Mouse (Mus musculus) inflammation-experienced regulatory T-cells, adult 6 months (primary cell): ENCODE data around the gene Krt80. TPM values are rescaled to one million over a fixed set of nuclear protein-coding genes. Genes with fewer than 3 reads are reported as not detected.

Source experiments
- ATAC-seq: one replicate; pipeline ENCODE4 v1.8.0; 2017
- polyA plus RNA-seq, 3 experiments: library from polyadenylated mRNA; unstranded; fragments of 100-300 nt; shearing (Covaris generic); gene quantifications; one replicate each; pipeline ENCODE4 v1.2.1; 2017

Krt80 gene
- polyA plus RNA-seq, 3 experiments from 2014 or later, result 0.16 TPM; not detected in 2

DNA sequence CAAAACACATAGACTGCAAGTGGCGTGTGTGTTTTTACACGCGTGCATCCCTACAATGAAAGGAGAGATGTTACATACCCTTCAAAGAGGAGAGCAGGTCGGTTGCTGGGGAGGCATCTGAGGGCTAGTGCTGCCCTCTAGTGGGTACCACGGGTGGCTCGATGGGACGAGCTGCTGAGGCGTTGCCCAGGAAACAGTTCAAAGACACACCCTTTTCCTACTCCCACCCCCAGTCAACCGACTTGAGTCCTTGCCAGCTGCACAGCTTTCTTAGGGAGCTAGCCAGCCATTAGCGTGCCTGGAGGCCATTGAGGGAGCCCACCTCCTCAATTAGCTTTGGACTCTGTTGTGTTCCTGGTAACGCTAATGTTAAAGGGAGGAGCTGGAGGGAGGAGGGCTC is 54.1 kb downstream of the Krt80 start:
- ATAC-seq, result peak; percentile 96

DNA sequence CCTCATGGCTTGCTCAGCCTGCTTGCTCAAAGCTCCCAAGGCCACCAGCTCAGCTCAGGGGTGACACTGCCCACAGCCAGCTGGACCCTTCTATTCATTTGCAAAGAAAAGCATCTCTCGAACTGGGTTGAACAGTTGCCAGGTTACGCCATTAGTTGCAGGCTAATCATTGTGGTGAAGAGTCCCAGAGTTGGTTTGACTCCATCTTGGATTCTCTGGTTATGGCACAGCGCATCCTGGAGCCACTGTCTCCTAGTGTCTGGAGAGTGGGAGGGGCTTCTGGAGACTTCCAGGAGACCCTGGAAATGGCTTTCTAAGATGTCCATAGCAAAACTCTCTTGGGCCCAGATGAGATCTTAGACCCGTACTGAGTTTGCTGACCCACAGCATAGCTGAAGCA is 54.6 kb downstream of the Krt80 start:
- no peak for ATAC-seq

DNA sequence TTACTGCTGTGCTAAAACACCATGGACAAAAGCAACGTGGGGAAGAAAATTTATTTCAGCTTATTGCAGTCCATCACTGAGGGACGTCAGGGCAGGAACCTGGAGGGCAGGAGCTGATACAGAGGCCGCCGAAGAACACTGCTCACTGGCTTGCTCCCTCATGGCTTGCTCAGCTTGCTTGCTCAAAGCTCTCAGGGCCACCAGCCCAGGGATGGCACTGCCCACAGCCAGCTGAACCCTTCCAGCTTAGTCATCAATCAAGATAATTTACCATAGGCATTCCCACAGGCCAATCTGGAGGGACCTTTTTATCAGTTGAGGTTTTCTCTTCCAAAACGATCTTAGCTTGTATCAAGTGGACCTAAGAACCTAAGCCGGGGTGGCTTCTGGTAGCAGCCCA is 58.0 kb downstream of the Krt80 start:
- ATAC-seq, result no peak

DNA sequence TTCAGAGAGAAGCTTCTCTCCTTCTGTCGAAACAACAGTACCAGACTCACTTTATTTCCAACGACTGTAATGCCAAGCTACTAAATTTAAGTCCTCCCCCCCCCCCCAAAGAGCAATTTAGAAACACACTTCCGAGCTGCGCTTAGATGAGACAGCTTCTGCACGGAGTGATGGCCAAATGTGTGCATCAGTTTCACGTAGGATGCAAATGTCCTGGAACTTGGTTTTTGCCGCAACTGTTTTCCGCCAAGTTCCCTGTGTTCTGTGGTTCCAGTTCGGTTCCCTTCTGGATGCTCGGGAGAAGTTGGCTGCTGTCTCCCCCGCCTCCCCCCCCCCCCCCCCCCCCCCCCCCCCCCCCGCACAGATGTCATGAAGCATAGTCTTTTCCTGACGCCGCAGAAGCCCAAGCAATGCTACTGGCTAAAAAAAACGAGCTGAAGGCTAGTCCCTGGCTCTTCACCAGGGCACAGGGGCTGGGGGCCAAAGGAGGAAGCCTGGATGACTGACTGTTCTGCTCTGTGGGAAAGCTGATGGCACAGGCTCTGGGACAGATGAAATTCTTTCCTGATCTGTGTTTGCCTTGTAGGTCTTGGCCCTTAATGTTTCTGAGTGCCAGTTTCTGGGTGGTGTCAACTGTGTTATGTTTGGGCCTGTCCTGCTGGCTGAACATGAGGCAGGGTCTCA is 58.7 kb downstream of the Krt80 start:
- no peak for ATAC-seq

DNA sequence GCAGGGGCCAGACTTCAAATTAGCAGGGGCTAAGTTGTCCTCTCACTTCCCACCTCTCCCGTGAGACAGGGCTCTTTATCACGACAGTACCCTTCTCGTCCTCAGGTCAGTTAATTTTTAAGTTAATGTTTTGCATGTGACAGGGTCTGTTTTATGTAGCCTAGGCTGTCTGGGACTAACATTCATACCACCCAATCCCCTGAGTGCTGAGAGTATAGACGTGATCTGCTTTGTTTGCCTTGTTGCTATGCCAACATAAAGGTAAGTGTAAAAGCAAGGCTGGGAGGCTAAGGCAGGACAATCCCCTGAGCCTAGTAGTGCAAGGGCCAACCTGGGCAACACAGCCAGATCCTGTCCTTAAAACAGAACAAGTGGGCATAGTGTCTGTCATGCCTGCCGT is 60.5 kb downstream of the Krt80 start:
- ATAC-seq, result no peak

DNA sequence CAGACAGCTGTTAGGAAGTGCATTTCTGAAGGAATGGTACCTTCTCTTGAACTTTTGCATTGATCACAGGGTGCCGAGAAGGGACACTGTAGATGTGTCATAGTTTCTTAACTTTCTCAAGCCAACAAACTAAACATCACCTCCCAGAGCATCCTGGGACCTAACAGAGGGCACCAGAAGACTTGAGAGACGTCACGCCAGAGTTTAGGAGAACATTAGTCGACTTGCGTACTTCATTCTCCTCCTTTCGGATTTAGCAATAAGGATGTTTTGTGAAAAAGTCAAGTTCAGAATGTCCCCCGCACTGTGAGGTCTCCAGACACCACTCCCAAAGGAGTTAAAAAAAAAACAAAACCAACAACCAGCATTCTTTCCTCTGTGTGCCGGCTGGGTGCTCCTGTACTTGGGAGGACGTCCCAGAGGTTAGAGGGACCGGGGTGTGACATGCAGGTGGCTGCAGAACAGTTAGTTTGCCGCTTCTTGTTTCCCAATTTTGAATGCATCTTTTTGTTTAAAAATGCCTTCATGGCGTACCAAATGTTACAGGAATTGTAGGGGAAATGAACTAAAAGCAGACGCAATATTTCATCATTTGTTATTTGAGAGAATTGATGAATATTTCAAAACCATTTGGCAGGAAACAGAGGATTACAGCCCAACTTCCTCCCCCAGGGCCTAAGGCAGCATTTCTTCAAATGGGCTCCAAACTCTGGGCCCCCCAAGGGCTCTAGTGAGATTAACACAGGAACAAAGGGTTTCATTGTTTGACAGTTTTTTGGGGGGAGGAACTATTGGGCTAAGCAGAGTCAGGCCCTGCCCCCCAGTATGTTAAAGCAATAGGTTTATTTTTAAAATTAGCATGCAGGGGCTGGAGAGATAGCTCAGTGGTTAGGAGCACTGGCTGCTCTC is 61.3 kb downstream of the Krt80 start:
- ATAC-seq, result no peak

DNA sequence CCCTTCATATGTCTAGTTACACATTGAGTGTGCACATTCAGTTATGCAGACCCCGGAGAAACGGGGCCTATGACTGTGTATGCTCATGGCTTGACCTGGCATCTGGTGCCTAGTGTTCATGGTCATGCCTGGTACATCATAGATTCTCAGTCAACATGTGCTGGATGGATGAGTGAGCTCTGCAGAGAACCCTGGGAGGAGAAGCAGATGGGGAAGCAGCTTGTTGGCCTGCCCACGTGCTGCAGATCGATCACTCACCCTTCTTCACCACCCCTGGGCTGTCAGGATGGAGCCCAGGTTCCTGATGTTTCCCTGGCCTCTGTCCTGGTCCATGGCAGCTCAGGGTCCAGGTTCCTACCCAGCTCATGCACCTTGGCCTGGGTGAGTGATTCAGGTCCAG is 63.5 kb downstream of the Krt80 start:
- ATAC-seq, result no peak

DNA sequence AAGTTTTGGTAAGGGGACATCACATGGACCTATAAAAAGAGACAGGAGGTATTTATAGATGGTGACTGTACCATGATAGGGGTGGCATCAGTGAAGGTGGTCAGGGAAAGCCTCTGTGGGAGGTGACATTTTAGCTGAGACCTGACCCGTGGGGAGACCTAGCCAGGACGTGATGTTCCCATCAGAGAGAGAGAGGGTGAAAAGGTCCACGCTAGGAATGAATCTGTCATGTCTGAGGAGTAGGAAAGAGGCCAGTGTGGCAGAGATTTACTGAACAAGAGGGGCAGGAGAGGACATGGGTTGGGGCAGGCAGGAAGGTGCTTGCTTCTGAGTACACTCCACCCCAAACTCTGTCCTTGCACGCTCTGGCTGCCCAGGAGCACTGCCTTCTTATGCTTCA is 66.1 kb downstream of the Krt80 start:
- no peak for ATAC-seq

DNA sequence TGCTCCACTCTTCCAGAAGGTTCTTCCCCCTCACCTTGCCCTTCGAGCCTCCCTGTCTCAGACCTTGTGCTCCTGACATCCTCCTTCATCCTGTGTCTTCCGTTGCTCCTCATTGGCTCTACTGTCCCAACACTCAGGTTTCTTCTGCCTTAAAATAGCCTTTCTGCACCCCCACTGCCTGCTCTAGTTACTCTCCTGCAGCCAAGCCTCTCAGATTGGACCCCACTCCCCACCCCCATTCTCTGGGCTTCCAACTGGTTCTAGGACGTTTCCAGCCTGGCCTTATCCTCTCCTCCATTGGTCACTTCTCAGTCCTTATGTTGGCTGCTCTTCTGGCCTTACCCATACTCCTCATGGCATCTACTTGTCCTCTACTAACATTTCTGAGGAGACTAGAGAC is 67.8 kb downstream of the Krt80 start:
- ATAC-seq, result no peak

DNA sequence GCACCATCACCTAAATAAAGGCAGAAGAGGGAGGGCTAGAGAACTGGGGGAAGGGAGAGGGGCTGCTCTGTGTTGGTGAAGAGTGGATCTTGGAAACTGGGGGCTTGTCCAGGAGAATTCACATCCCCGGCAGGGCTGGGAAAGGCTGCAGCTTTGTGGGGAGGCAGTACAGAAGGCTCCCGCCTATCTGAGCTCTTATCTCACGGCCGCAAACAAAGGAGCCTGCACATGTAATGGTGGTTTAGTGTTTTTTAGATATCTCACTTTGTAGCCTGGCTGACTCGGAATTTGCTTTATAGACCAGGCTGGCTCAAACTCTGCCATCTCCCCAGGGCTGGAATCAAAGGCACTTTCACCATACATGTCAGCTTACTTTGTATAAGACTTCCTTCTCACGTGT is 69.8 kb downstream of the Krt80 start:
- no peak for ATAC-seq

DNA sequence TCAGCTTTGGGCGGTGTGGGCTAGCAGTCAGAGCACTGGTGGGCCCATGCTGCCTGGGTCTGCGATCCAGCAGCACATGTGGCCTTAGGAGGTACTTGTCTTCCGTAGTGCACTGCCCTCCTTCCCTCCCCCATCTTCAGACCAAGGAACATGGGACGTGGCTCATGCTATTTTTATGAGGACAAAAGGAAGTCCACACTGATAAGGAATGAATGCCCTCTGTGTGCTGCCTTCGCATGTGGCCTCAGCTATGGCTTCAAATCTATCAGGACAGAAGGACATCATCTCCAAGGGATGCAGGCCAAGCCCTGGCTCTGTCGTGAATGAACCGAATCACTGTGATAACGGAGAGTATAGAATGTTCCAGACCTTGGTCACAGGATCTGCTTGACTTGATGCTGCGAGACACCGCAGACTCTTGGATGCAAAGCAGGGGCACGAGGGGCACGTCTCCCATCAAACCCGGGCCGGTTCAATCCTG is 70.4 kb downstream of the Krt80 start:
- ATAC-seq, result no peak

DNA sequence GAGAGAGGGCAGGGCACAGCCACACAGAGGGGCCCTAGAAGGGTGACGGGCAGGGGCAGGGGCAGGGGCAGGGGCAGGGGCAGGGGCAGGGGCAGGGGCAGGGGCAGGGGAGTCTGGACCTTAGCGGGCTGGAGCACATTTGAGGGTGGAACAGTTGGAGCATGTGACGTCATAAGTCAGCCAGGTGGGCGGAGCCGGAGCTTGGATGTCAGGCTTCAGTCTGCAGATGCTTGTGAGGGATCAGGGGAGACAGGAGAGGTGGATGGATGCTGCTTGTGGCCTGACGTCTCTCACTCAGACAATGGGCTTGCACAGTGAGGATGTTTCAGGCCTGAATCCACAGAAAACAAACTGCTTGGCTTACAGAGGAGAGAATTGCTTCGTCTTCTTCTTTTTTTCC is 71.4 kb downstream of the Krt80 start:
- no peak for ATAC-seq

DNA sequence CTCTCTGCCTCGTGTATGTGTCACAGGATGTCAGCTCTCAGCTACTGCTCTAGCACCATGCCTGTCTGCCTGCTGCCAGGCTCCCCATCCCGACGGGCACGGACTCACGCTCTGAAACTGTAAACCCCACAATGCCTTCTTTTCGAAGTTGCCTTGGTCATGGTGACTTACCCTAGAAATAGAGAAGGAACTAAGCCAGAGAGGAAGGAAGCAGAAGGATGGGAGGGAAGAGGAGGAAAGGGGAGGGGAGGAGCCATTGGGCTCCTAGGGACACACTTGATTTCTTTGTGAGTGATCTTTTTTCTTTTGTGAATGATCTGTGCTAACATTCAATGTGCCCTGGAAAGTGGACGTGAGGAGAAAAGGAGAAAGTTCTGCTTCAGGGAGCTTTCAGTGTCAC is 72.0 kb downstream of the Krt80 start:
- no peak for ATAC-seq

Other genes with a start within 250 kb of the Krt80 start
- 1 to 10 TPM in 1 of 3 experiments, under 1 TPM in 1, not detected in 1; 0.86 to 1.9 TPM for gene Acvrl1, start 241.6 kb downstream of the Krt80 start, polyA plus RNA-seq
- gene Acvr1b, start 196.1 kb downstream of the Krt80 start, polyA plus RNA-seq, result 1 to 10 TPM in 2 of 3 experiments, under 1 TPM in 1; 0.53 to 4.0 (median 3.6) TPM
- gene Grasp, start 146.0 kb downstream of the Krt80 start, polyA plus RNA-seq, result under 1 TPM; 0.18 to 0.50 (median 0.28) TPM
- gene Nr4a1, start 115.9 kb downstream of the Krt80 start, polyA plus RNA-seq, result 10 to 100 TPM; 46.4 to 73.4 (median 68.3) TPM
- gene Atg101, start 85.9 kb downstream of the Krt80 start, polyA plus RNA-seq, result 10 to 100 TPM; 39.9 to 53.6 (median 47.8) TPM
- gene 6030408B16Rik, start 77.0 kb downstream of the Krt80 start, polyA plus RNA-seq, result under 1 TPM in 1 of 3 experiments, not detected in 2; 0.70 TPM
- gene Krt7, start 40.9 kb upstream of the Krt80 start, polyA plus RNA-seq, result under 1 TPM in 1 of 3 experiments, not detected in 2; 0.09 TPM
- 1 to 10 TPM in 1 of 3 experiments, under 1 TPM in 2; 0.36 to 1.6 (median 0.87) TPM for gene Krt87, start 68.6 kb upstream of the Krt80 start, polyA plus RNA-seq
- not detected for gene Krt88, start 77.6 kb upstream of the Krt80 start, polyA plus RNA-seq
- gene Krt81, start 93.6 kb upstream of the Krt80 start, polyA plus RNA-seq, result not detected
- gene Krt86, start 103.3 kb upstream of the Krt80 start, polyA plus RNA-seq, result under 1 TPM in 1 of 3 experiments, not detected in 2; 0.21 TPM
- gene Krt83, start 121.3 kb upstream of the Krt80 start, polyA plus RNA-seq, result 10 to 100 TPM in 2 of 3 experiments, 1 to 10 TPM in 1; 5.2 to 26.1 (median 13.0) TPM
- gene Gm49425, start 147.1 kb upstream of the Krt80 start, polyA plus RNA-seq, result not detected
- gene Krt84, start 162.7 kb upstream of the Krt80 start, polyA plus RNA-seq, result not detected
- not detected for gene Krt82, start 180.5 kb upstream of the Krt80 start, polyA plus RNA-seq
- not detected for gene Krt90, start 192.8 kb upstream of the Krt80 start, polyA plus RNA-seq
- under 1 TPM in 1 of 3 experiments, not detected in 2; 0.11 TPM for gene Krt75, start 203.7 kb upstream of the Krt80 start, polyA plus RNA-seq